Mouse (Mus musculus): ENCODE measurements around the gene Itsn1.
A peak's percentile ranks its signal among the peaks of the same experiment; 100 is the strongest.

Itsn1 gene

GRCm38 (mm10) chr16:91827456-91827855 is 98.4 kb downstream of the Itsn1 start:
- no peaks in the 10 kb centered on the region for H3K27me3 ChIP-seq (ENCODE audit: control insufficient read depth, insufficient read depth, low read length, poor library complexity, severe bottlenecking)
- peaks cover 4% of the 10 kb centered on the region; the same call in 1 of the 2 replicates for H3K36me3 ChIP-seq (ENCODE audit: control insufficient read depth, insufficient read depth, low read length, poor library complexity, severe bottlenecking)
- no peak for DNase-seq (ENCODE audit: low read depth, low spot score)

DNA sequence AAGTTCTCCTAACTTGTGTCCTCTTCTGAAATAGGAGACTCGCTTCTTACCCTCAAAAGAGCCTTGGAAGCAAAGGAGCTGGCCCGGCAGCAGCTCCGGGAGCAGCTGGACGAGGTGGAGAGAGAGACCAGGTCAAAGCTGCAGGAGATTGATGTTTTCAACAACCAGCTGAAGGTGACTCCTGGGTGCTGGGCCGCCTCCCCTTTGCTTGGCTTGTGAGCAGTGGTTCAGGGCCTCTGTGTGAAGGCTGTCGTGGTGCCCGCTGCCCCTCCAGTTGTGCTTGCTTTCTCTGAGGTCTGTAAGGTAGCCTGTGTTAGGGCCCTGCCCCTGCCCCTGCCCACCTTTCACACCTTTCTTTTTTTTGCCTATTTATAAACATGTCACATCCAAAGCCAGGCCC is 99.1 kb downstream of the Itsn1 start:
- no peak for DNase-seq (ENCODE audit: low read depth, low spot score)
- Histone ChIP-seq H3K36me3 (ENCODE audit: control insufficient read depth, insufficient read depth, low read length, poor library complexity, severe bottlenecking) (peaks cover 4% of the 10 kb centered on the region; the same call in 1 of the 2 replicates), H3K27me3 (ENCODE audit: control insufficient read depth, insufficient read depth, low read length, poor library complexity, severe bottlenecking) (no peaks in the 10 kb centered on the region)

GRCm38 (mm10) chr16:91828603-91829002 is 99.5 kb downstream of the Itsn1 start:
- DNase-seq (ENCODE audit: low read depth, low spot score), result no peak
- no peaks in the 10 kb centered on the region for H3K27me3 ChIP-seq (ENCODE audit: control insufficient read depth, insufficient read depth, low read length, poor library complexity, severe bottlenecking)

DNA sequence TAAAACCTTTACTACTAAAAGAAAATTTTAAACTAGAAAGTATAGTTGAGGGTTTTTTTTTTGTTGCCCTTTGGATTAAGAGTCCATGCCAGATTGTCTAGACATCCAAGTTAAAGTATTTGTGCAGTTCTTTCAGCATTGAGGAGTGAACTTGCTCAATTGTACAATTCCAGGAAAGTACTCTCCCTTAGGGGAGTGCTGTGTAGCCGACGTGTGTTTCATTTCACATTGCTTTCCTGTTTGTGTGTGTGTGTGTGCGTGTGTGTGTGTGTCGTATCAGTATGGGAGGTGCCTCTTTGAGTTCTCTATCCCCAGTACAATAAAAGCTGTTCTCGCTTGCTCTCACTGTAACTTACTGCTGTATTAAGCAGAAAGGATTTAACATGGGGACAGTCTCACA is 100.0 kb downstream of the Itsn1 start:
- Histone ChIP-seq H3K27me3 (ENCODE audit: control insufficient read depth, insufficient read depth, low read length, poor library complexity, severe bottlenecking) (no peaks in the 10 kb centered on the region), H3K36me3 (ENCODE audit: control insufficient read depth, insufficient read depth, low read length, poor library complexity, severe bottlenecking) (peaks cover 4% of the 10 kb centered on the region; the same call in 1 of the 2 replicates)
- DNase-seq (ENCODE audit: low read depth, low spot score), result no peak

More at GRCm38 (mm10) chr16:91828603-91829002, 99.5 kb downstream of the Itsn1 start:
- peaks cover 4% of the 10 kb centered on the region; the same call in 1 of the 2 replicates for H3K36me3 ChIP-seq (ENCODE audit: control insufficient read depth, insufficient read depth, low read length, poor library complexity, severe bottlenecking)

DNA sequence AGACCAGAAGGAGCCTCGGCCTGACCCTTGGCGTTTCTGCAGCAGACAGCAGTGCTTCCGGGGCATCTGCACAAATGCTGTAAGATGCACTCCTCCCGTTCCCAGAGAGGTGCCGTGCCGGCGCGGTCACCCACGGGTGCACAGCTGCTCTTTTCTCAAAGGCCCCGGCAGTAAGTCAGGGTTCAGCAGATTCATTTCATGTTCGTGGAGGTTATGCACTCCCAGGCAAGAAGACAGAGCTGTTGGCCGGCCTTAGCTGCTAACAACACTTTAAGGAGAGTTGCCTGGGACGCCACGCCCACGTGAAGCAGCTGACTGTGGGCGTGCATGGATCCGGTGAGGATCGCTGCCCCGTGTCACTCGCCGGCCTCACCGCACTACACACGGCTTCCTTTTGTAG is 101.2 kb downstream of the Itsn1 start:
- H3K27me3 ChIP-seq (ENCODE audit: control insufficient read depth, insufficient read depth, low read length, poor library complexity, severe bottlenecking), result no peaks in the 10 kb centered on the region
- DNase-seq (ENCODE audit: low read depth, low spot score), result no peak
- H3K36me3 ChIP-seq (ENCODE audit: control insufficient read depth, insufficient read depth, low read length, poor library complexity, severe bottlenecking), result peaks cover 4% of the 10 kb centered on the region; the same call in 1 of the 2 replicates

GRCm38 (mm10) chr16:91833121-91833520 is 104.0 kb downstream of the Itsn1 start:
- DNase-seq (ENCODE audit: low read depth, low spot score), result no peak
- peaks cover 2% of the 10 kb centered on the region; the same call in 1 of the 2 replicates for H3K36me3 ChIP-seq (ENCODE audit: control insufficient read depth, insufficient read depth, low read length, poor library complexity, severe bottlenecking)

GRCm38 (mm10) chr16:91833558-91833957 is 104.5 kb downstream of the Itsn1 start:
- Histone ChIP-seq H3K36me3 (ENCODE audit: control insufficient read depth, insufficient read depth, low read length, poor library complexity, severe bottlenecking) (no peaks in the 10 kb centered on the region), H3K27me3 (ENCODE audit: control insufficient read depth, insufficient read depth, low read length, poor library complexity, severe bottlenecking) (no peaks in the 10 kb centered on the region)
- DNase-seq (ENCODE audit: low read depth, low spot score), result no peak

More at GRCm38 (mm10) chr16:91833121-91833520, 104.0 kb downstream of the Itsn1 start:
- H3K27me3 ChIP-seq (ENCODE audit: control insufficient read depth, insufficient read depth, low read length, poor library complexity, severe bottlenecking), result no peaks in the 10 kb centered on the region

- no peak for DNase-seq (ENCODE audit: low read depth, low spot score)
- no peaks in the 10 kb centered on the region for H3K27me3 ChIP-seq (ENCODE audit: control insufficient read depth, insufficient read depth, low read length, poor library complexity, severe bottlenecking)
- no peaks in the 10 kb centered on the region for H3K36me3 ChIP-seq (ENCODE audit: control insufficient read depth, insufficient read depth, low read length, poor library complexity, severe bottlenecking)
Measured at GRCm38 (mm10) chr16:91833981-91834380, 104.9 kb downstream of the Itsn1 start.

DNA sequence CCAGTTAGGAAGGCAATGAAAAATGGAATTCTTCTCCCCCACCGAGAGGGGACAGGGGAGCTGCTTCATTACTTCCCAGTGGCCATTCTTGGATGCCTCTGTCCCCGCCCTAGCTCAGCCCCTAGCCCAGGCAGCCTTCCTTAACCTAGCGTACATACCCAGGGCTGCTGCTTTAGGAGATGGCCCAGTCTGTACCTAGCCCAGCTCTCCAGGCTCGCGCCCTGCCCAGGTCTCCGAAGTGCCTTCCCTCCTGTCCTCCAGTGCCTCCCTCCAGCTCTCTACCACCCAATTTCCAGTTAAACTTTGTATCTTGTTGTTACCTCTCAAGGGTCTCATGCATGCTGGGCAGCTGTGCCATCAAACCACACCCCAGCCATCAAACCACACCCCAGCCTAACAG is 106.7 kb downstream of the Itsn1 start:
- no peaks in the 10 kb centered on the region for H3K36me3 ChIP-seq (ENCODE audit: control insufficient read depth, insufficient read depth, low read length, poor library complexity, severe bottlenecking)
- no peaks in the 10 kb centered on the region for H3K27me3 ChIP-seq (ENCODE audit: control insufficient read depth, insufficient read depth, low read length, poor library complexity, severe bottlenecking)
- no peak for DNase-seq (ENCODE audit: low read depth, low spot score)

- no peak for DNase-seq (ENCODE audit: low read depth, low spot score)
- no peaks in the 10 kb centered on the region for H3K36me3 ChIP-seq (ENCODE audit: control insufficient read depth, insufficient read depth, low read length, poor library complexity, severe bottlenecking)
- no peaks in the 10 kb centered on the region for H3K27me3 ChIP-seq (ENCODE audit: control insufficient read depth, insufficient read depth, low read length, poor library complexity, severe bottlenecking)
Measured at GRCm38 (mm10) chr16:91836592-91837557, 107.8 kb downstream of the Itsn1 start.

- Histone ChIP-seq H3K36me3 (ENCODE audit: control insufficient read depth, insufficient read depth, low read length, poor library complexity, severe bottlenecking) (no peaks in the 10 kb centered on the region), H3K27me3 (ENCODE audit: control insufficient read depth, insufficient read depth, low read length, poor library complexity, severe bottlenecking) (no peaks in the 10 kb centered on the region)
- DNase-seq (ENCODE audit: low read depth, low spot score), result no peak
Measured at GRCm38 (mm10) chr16:91837558-91838041, 108.5 kb downstream of the Itsn1 start.

DNA sequence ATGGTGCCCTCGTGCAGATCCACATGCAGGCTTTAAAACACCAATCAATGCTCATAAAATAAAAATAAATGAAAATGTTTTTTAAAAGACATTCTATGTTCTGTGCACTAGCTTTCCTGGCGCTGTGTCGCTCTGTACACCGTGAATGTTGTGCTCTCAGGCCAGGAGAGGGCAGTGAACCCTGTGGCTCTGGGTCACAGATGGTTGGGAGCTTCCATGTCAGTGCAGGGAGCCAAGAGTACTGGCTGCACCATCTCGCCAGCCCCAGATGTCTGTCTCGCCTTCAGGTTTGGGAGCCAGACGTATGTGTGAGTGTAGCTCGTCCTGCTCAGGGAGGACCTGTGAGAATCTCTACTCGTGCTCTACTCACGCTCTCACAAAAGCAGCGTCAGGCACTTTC is 109.7 kb downstream of the Itsn1 start:
- Histone ChIP-seq H3K36me3 (ENCODE audit: control insufficient read depth, insufficient read depth, low read length, poor library complexity, severe bottlenecking) (no peaks in the 10 kb centered on the region), H3K27me3 (ENCODE audit: control insufficient read depth, insufficient read depth, low read length, poor library complexity, severe bottlenecking) (no peaks in the 10 kb centered on the region)
- DNase-seq (ENCODE audit: low read depth, low spot score), result no peak

- Histone ChIP-seq H3K36me3 (ENCODE audit: control insufficient read depth, insufficient read depth, low read length, poor library complexity, severe bottlenecking) (no peaks in the 10 kb centered on the region), H3K27me3 (ENCODE audit: control insufficient read depth, insufficient read depth, low read length, poor library complexity, severe bottlenecking) (no peaks in the 10 kb centered on the region)
- no peak for DNase-seq (ENCODE audit: low read depth, low spot score)
Measured at GRCm38 (mm10) chr16:91839462-91839861, 110.4 kb downstream of the Itsn1 start.

- peak; percentile 24 for DNase-seq (ENCODE audit: low read depth, low spot score)
- no peaks in the 10 kb centered on the region for H3K27me3 ChIP-seq (ENCODE audit: control insufficient read depth, insufficient read depth, low read length, poor library complexity, severe bottlenecking)
- H3K36me3 ChIP-seq (ENCODE audit: control insufficient read depth, insufficient read depth, low read length, poor library complexity, severe bottlenecking), result no peaks in the 10 kb centered on the region
Measured at GRCm38 (mm10) chr16:91841026-91841630, 112.0 kb downstream of the Itsn1 start.

Measured in splenic B cell, adult 2 months (primary cell).